Mouse (Mus musculus) cortical plate, adult 2 months (tissue): ENCODE results near the gene Ngb.

ENCODE experiments used
- CTCF ChIP-seq: fragments of 200-500 bp; IDR thresholded peaks from 2 replicates; pipeline ENCODE4 v1.5.1; 2011; ENCODE audit warnings: mild to moderate bottlenecking, control low read depth, low read length; ENCODE audit not compliant: insufficient read depth; ENCODE audit errors: extremely low read depth
- POLR2A ChIP-seq: fragments of 200-500 bp; IDR thresholded peaks from 2 replicates; pipeline ENCODE4 v1.6.1; 2011; ENCODE audit warnings: mild to moderate bottlenecking, low read length, control low read depth; ENCODE audit not compliant: insufficient read depth; ENCODE audit errors: extremely low read depth

- TF ChIP-seq POLR2A = no peak
- no peak for TF ChIP-seq CTCF
These were observed 12.6 kb downstream of the Ngb start for GRCm38 (mm10) chr12:87089701-87090100.
